Mouse (Mus musculus): ENCODE measurements around the gene Phf5a. TPM values are rescaled to one million over a fixed set of nuclear protein-coding genes. Genes with fewer than 3 reads are reported as not detected.

The Phf5a gene
- total RNA-seq, 2 experiments from 2014 or later, result 142 to 203 TPM

GRCm38 (mm10) chr15:81833481-81833880, 38.2 kb downstream of the Phf5a start:
- no peak for ATAC-seq (replicated peaks; ENCODE audit: low FRiP score, low TSS enrichment, poor library complexity, severe bottlenecking)

GRCm38 (mm10) chr15:81832219-81832618, 39.5 kb downstream of the Phf5a start:
- ATAC-seq (replicated peaks; ENCODE audit: low FRiP score, low TSS enrichment, poor library complexity, severe bottlenecking), result no peak

- ATAC-seq (replicated peaks; ENCODE audit: low FRiP score, low TSS enrichment, poor library complexity, severe bottlenecking), result peak; percentile 93
Measured at GRCm38 (mm10) chr15:81831136-81831825, 40.4 kb downstream of the Phf5a start.

- ATAC-seq (replicated peaks; ENCODE audit: low FRiP score, low TSS enrichment, poor library complexity, severe bottlenecking), result no peak
Measured at GRCm38 (mm10) chr15:81830530-81830929, 41.2 kb downstream of the Phf5a start.

GRCm38 (mm10) chr15:81829208-81829580, 42.5 kb downstream of the Phf5a start:
- no peak for ATAC-seq (replicated peaks; ENCODE audit: low FRiP score, low TSS enrichment, poor library complexity, severe bottlenecking)

GRCm38 (mm10) chr15:81828426-81829207, 43.1 kb downstream of the Phf5a start:
- ATAC-seq (replicated peaks; ENCODE audit: low FRiP score, low TSS enrichment, poor library complexity, severe bottlenecking), result no peak

- ATAC-seq (replicated peaks; ENCODE audit: low FRiP score, low TSS enrichment, poor library complexity, severe bottlenecking), result no peak
Measured at GRCm38 (mm10) chr15:81824832-81825231, 46.9 kb downstream of the Phf5a start.

- ATAC-seq (replicated peaks; ENCODE audit: low FRiP score, low TSS enrichment, poor library complexity, severe bottlenecking), result no peak
Measured at GRCm38 (mm10) chr15:81822631-81823030, 49.1 kb downstream of the Phf5a start.

- no peak for ATAC-seq (replicated peaks; ENCODE audit: low FRiP score, low TSS enrichment, poor library complexity, severe bottlenecking)
Measured at GRCm38 (mm10) chr15:81818404-81818803, 53.3 kb downstream of the Phf5a start.

GRCm38 (mm10) chr15:81814716-81815370, 56.9 kb downstream of the Phf5a start:
- ATAC-seq (replicated peaks; ENCODE audit: low FRiP score, low TSS enrichment, poor library complexity, severe bottlenecking), result no peak

Other genes with a start within 250 kb of the Phf5a start
- 38.3 and 41.4 TPM in 2 replicates for gene L3mbtl2, start 208.0 kb downstream of the Phf5a start, total RNA-seq (2014; fragmentation: Nextera tagmentation)
- 31.5 and 42.9 TPM in 2 replicates for gene L3mbtl2, start 208.0 kb downstream of the Phf5a start, total RNA-seq (2017)
- not detected in 2 replicates for gene Chadl, start 174.6 kb downstream of the Phf5a start, total RNA-seq (2014; fragmentation: Nextera tagmentation)
- gene Chadl, start 174.6 kb downstream of the Phf5a start, total RNA-seq (2017), result 0.09 TPM in 1 of 2 replicates, not detected in the other
- 34.9 and 35.7 TPM in 2 replicates for gene Zc3h7b, start 126.9 kb downstream of the Phf5a start, total RNA-seq (2014; fragmentation: Nextera tagmentation)
- 19.2 and 22.4 TPM in 2 replicates for gene Zc3h7b, start 126.9 kb downstream of the Phf5a start, total RNA-seq (2017)
- 84.8 and 93.4 TPM in 2 replicates for gene Rangap1, start 126.4 kb downstream of the Phf5a start, total RNA-seq (2014; fragmentation: Nextera tagmentation)
- 111 and 144 TPM in 2 replicates for gene Rangap1, start 126.4 kb downstream of the Phf5a start, total RNA-seq (2017)
- gene Tef, start 69.5 kb downstream of the Phf5a start, total RNA-seq (2014; fragmentation: Nextera tagmentation), result 10.9 and 13.2 TPM in 2 replicates
- 12.7 and 14.4 TPM in 2 replicates for gene Tef, start 69.5 kb downstream of the Phf5a start, total RNA-seq (2017)
- gene Tob2, start 13.1 kb downstream of the Phf5a start, total RNA-seq (2014; fragmentation: Nextera tagmentation), result 22.4 and 32.1 TPM in 2 replicates
- gene Tob2, start 13.1 kb downstream of the Phf5a start, total RNA-seq (2017), result 11.7 and 20.4 TPM in 2 replicates
- gene Aco2, start 398 bp upstream of the Phf5a start, total RNA-seq (2014; fragmentation: Nextera tagmentation), result 162 and 178 TPM in 2 replicates
- gene Aco2, start 398 bp upstream of the Phf5a start, total RNA-seq (2017), result 171 and 185 TPM in 2 replicates
- 46.2 and 57.3 TPM in 2 replicates for gene Polr3h, start 54.3 kb upstream of the Phf5a start, total RNA-seq (2014; fragmentation: Nextera tagmentation)
- gene Polr3h, start 54.3 kb upstream of the Phf5a start, total RNA-seq (2017), result 47.7 and 59.5 TPM in 2 replicates
- not detected in 2 replicates for gene Csdc2, start 64.8 kb upstream of the Phf5a start, total RNA-seq (2014; fragmentation: Nextera tagmentation)
- not detected in 2 replicates for gene Csdc2, start 64.8 kb upstream of the Phf5a start, total RNA-seq (2017)
- 62.0 and 90.7 TPM in 2 replicates for gene Pmm1, start 89.0 kb upstream of the Phf5a start, total RNA-seq (2014; fragmentation: Nextera tagmentation)
- gene Pmm1, start 89.0 kb upstream of the Phf5a start, total RNA-seq (2017), result 30.5 and 33.1 TPM in 2 replicates
- gene 1700029P11Rik, start 108.6 kb upstream of the Phf5a start, total RNA-seq (2014; fragmentation: Nextera tagmentation), result not detected in 2 replicates
- not detected in 2 replicates for gene 1700029P11Rik, start 108.6 kb upstream of the Phf5a start, total RNA-seq (2017)
- gene Xrcc6, start 115.9 kb upstream of the Phf5a start, total RNA-seq (2014; fragmentation: Nextera tagmentation), result 120 and 143 TPM in 2 replicates
- 379 and 524 TPM in 2 replicates for gene Xrcc6, start 115.9 kb upstream of the Phf5a start, total RNA-seq (2017)
- 48.8 and 51.6 TPM in 2 replicates for gene Desi1, start 162.0 kb upstream of the Phf5a start, total RNA-seq (2014; fragmentation: Nextera tagmentation)
- gene Desi1, start 162.0 kb upstream of the Phf5a start, total RNA-seq (2017), result 8.0 and 22.3 TPM in 2 replicates
- gene Snu13, start 175.7 kb upstream of the Phf5a start, total RNA-seq (2014; fragmentation: Nextera tagmentation), result 295 and 336 TPM in 2 replicates
- 286 and 307 TPM in 2 replicates for gene Snu13, start 175.7 kb upstream of the Phf5a start, total RNA-seq (2017)
- not detected in 2 replicates for gene 4930407I10Rik, start 187.2 kb upstream of the Phf5a start, total RNA-seq (2014; fragmentation: Nextera tagmentation)
- gene 4930407I10Rik, start 187.2 kb upstream of the Phf5a start, total RNA-seq (2017), result not detected in 2 replicates
- gene Mei1, start 198.1 kb upstream of the Phf5a start, total RNA-seq (2014; fragmentation: Nextera tagmentation), result not detected in 2 replicates
- gene Mei1, start 198.1 kb upstream of the Phf5a start, total RNA-seq (2017), result not detected in 2 replicates

All from megakaryocyte-erythroid progenitor cell, adult 5-6 weeks (primary cell).